Mouse (Mus musculus): ENCODE measurements around the gene Gpc6. TPM values are rescaled to one million over a fixed set of nuclear protein-coding genes. Genes with fewer than 3 reads are reported as not detected.

Gpc6 gene
- polyA plus RNA-seq, 1 experiment from 2014 or later: 19.3 TPM

GRCm38 (mm10) chr14:117835506-117835905 is 910.4 kb downstream of the Gpc6 start:
- ATAC-seq: no peak

DNA sequence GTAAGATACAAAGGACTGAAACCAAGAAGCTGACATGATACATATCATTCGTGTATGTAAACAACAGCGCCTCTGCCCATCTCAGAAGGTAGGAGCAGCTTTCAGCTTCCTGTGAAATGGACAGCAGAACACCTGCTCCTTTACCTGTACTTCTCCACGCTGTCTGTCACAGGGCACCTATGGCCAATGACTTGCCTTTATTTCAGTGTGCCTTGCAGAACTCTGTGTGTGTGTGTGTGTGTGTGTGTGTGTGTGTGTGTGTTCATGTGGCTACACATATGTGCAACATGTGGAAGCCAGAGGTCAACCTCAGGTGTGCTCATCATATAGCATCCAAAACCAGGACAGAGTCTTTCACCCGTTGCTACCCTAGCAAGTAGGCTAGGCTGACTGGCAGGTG is 911.9 kb downstream of the Gpc6 start:
- no peaks in the 10 kb centered on the region for H3K27me3 ChIP-seq (replicated peaks; ENCODE audit: control insufficient read depth, insufficient read depth, low read length)
- H3K27ac ChIP-seq (ENCODE audit: low read depth, low read length): no peak overlapping the region
- no peaks in the 10 kb centered on the region for H3K36me3 ChIP-seq (ENCODE audit: control insufficient read depth, insufficient read depth, low read length)
- H3K9me3 ChIP-seq (ENCODE audit: control insufficient read depth, low read length): no peaks in the 10 kb centered on the region
- no peak for ATAC-seq
- 93% methylated on average over 4 of the region's 4 CpGs for WGBS
- no peaks in the 10 kb centered on the region for H3K4me1 ChIP-seq (ENCODE audit: control insufficient read depth, insufficient read depth, low read depth, low read length)
- no peak overlapping the region for H3K9ac ChIP-seq (ENCODE audit: low read depth, low read length)
- no peak overlapping the region for H3K4me3 ChIP-seq (ENCODE audit: low read length)
- H3K4me2 ChIP-seq (ENCODE audit: low read length): no peak overlapping the region

More at GRCm38 (mm10) chr14:117835506-117835905, 910.4 kb downstream of the Gpc6 start:
- no peaks in the 10 kb centered on the region; the same call in none of the 2 replicates for H3K4me1 ChIP-seq (ENCODE audit: control insufficient read depth, insufficient read depth, low read depth, low read length)
- H3K36me3 ChIP-seq (ENCODE audit: control insufficient read depth, insufficient read depth, low read length): no peaks in the 10 kb centered on the region
- 91% methylated on average over 6 of the region's 6 CpGs for WGBS
- no peaks in the 10 kb centered on the region for H3K9me3 ChIP-seq (ENCODE audit: control insufficient read depth, low read length)
- H3K4me2 ChIP-seq (ENCODE audit: low read length): no peak overlapping the region
- no peak overlapping the region for H3K9ac ChIP-seq (ENCODE audit: low read depth, low read length)
- no peak overlapping the region for H3K27ac ChIP-seq (ENCODE audit: low read depth, low read length)
- no peak overlapping the region for H3K4me3 ChIP-seq (ENCODE audit: low read length)
- no peaks in the 10 kb centered on the region for H3K27me3 ChIP-seq (replicated peaks; ENCODE audit: control insufficient read depth, insufficient read depth, low read length)

GRCm38 (mm10) chr14:117837715-117838114 is 912.6 kb downstream of the Gpc6 start:
- Histone ChIP-seq H3K4me3 (ENCODE audit: low read length) (no peak overlapping the region), H3K9ac (ENCODE audit: low read depth, low read length) (no peak overlapping the region), H3K9me3 (ENCODE audit: control insufficient read depth, low read length) (no peaks in the 10 kb centered on the region), H3K36me3 (ENCODE audit: control insufficient read depth, insufficient read depth, low read length) (no peaks in the 10 kb centered on the region), H3K27ac (ENCODE audit: low read depth, low read length) (no peak overlapping the region), H3K27me3 (replicated peaks; ENCODE audit: control insufficient read depth, insufficient read depth, low read length) (no peaks in the 10 kb centered on the region), H3K4me2 (ENCODE audit: low read length) (no peak overlapping the region), H3K4me1 (ENCODE audit: control insufficient read depth, insufficient read depth, low read depth, low read length) (no peaks in the 10 kb centered on the region)
- 50% methylated on average over 3 of the region's 3 CpGs for WGBS
- ATAC-seq: no peak

GRCm38 (mm10) chr14:117841211-117841610 is 916.1 kb downstream of the Gpc6 start:
- no peaks in the 10 kb centered on the region for H3K36me3 ChIP-seq (ENCODE audit: control insufficient read depth, insufficient read depth, low read length)
- no peak overlapping the region for H3K27ac ChIP-seq (ENCODE audit: low read depth, low read length)
- no peaks in the 10 kb centered on the region for H3K9me3 ChIP-seq (ENCODE audit: control insufficient read depth, low read length)
- H3K27me3 ChIP-seq (replicated peaks; ENCODE audit: control insufficient read depth, insufficient read depth, low read length): no peaks in the 10 kb centered on the region
- no peak overlapping the region for H3K9ac ChIP-seq (ENCODE audit: low read depth, low read length)
- ATAC-seq: no peak
- no peak overlapping the region for H3K4me3 ChIP-seq (ENCODE audit: low read length)
- no peaks in the 10 kb centered on the region for H3K4me1 ChIP-seq (ENCODE audit: control insufficient read depth, insufficient read depth, low read depth, low read length)
- H3K4me2 ChIP-seq (ENCODE audit: low read length): no peak overlapping the region
- WGBS: 57% methylated on average over 4 of the region's 4 CpGs

- 44% methylated on average over 14 of the region's 14 CpGs for WGBS
- no peaks in the 10 kb centered on the region for H3K36me3 ChIP-seq (ENCODE audit: control insufficient read depth, insufficient read depth, low read length)
- H3K27me3 ChIP-seq (replicated peaks; ENCODE audit: control insufficient read depth, insufficient read depth, low read length): no peaks in the 10 kb centered on the region
- peak; percentile 71 for ATAC-seq
- H3K4me3 ChIP-seq (ENCODE audit: low read length): no peak overlapping the region
- no peaks in the 10 kb centered on the region for H3K9me3 ChIP-seq (ENCODE audit: control insufficient read depth, low read length)
- no peak overlapping the region for H3K9ac ChIP-seq (ENCODE audit: low read depth, low read length)
- H3K27ac ChIP-seq (ENCODE audit: low read depth, low read length): no peak overlapping the region
- H3K4me1 ChIP-seq (ENCODE audit: control insufficient read depth, insufficient read depth, low read depth, low read length): no peaks in the 10 kb centered on the region
- H3K4me2 ChIP-seq (ENCODE audit: low read length): no peak overlapping the region
These were observed 916.9 kb downstream of the Gpc6 start for GRCm38 (mm10) chr14:117841797-117842553.

- no peak overlapping the region for H3K9ac ChIP-seq (ENCODE audit: low read depth, low read length)
- H3K27me3 ChIP-seq (replicated peaks; ENCODE audit: control insufficient read depth, insufficient read depth, low read length): no peaks in the 10 kb centered on the region
- ATAC-seq: no peak
- H3K4me2 ChIP-seq (ENCODE audit: low read length): no peak overlapping the region
- no peak overlapping the region for H3K4me3 ChIP-seq (ENCODE audit: low read length)
- no peaks in the 10 kb centered on the region for H3K9me3 ChIP-seq (ENCODE audit: control insufficient read depth, low read length)
- H3K27ac ChIP-seq (ENCODE audit: low read depth, low read length): no peak overlapping the region
- 85% methylated on average over 11 of the region's 11 CpGs for WGBS
- no peaks in the 10 kb centered on the region for H3K4me1 ChIP-seq (ENCODE audit: control insufficient read depth, insufficient read depth, low read depth, low read length)
- H3K36me3 ChIP-seq (ENCODE audit: control insufficient read depth, insufficient read depth, low read length): no peaks in the 10 kb centered on the region
These were observed 924.7 kb downstream of the Gpc6 start for GRCm38 (mm10) chr14:117849591-117850505.

GRCm38 (mm10) chr14:117852266-117852665 is 927.2 kb downstream of the Gpc6 start:
- no peaks in the 10 kb centered on the region for H3K36me3 ChIP-seq (ENCODE audit: control insufficient read depth, insufficient read depth, low read length)
- no peaks in the 10 kb centered on the region for H3K9me3 ChIP-seq (ENCODE audit: control insufficient read depth, low read length)
- no peak overlapping the region for H3K4me2 ChIP-seq (ENCODE audit: low read length)
- ATAC-seq: no peak
- 93% methylated on average over 3 of the region's 3 CpGs for WGBS
- no peak overlapping the region for H3K27ac ChIP-seq (ENCODE audit: low read depth, low read length)
- H3K9ac ChIP-seq (ENCODE audit: low read depth, low read length): no peak overlapping the region
- no peaks in the 10 kb centered on the region for H3K27me3 ChIP-seq (replicated peaks; ENCODE audit: control insufficient read depth, insufficient read depth, low read length)
- H3K4me3 ChIP-seq (ENCODE audit: low read length): no peak overlapping the region
- H3K4me1 ChIP-seq (ENCODE audit: control insufficient read depth, insufficient read depth, low read depth, low read length): no peaks in the 10 kb centered on the region

GRCm38 (mm10) chr14:117852842-117853241 is 927.7 kb downstream of the Gpc6 start:
- no peak overlapping the region for H3K27ac ChIP-seq (ENCODE audit: low read depth, low read length)
- no peaks in the 10 kb centered on the region for H3K4me1 ChIP-seq (ENCODE audit: control insufficient read depth, insufficient read depth, low read depth, low read length)
- H3K36me3 ChIP-seq (ENCODE audit: control insufficient read depth, insufficient read depth, low read length): no peaks in the 10 kb centered on the region
- WGBS: 85% methylated on average over 2 of the region's 2 CpGs
- no peak overlapping the region for H3K4me3 ChIP-seq (ENCODE audit: low read length)
- no peak overlapping the region for H3K9ac ChIP-seq (ENCODE audit: low read depth, low read length)
- no peaks in the 10 kb centered on the region for H3K27me3 ChIP-seq (replicated peaks; ENCODE audit: control insufficient read depth, insufficient read depth, low read length)
- no peaks in the 10 kb centered on the region for H3K9me3 ChIP-seq (ENCODE audit: control insufficient read depth, low read length)
- no peak for ATAC-seq
- H3K4me2 ChIP-seq (ENCODE audit: low read length): no peak overlapping the region

- Histone ChIP-seq H3K9me3 (ENCODE audit: control insufficient read depth, low read length) (no peaks in the 10 kb centered on the region), H3K27ac (ENCODE audit: low read depth, low read length) (no peak overlapping the region), H3K4me1 (ENCODE audit: control insufficient read depth, insufficient read depth, low read depth, low read length) (no peaks in the 10 kb centered on the region), H3K36me3 (ENCODE audit: control insufficient read depth, insufficient read depth, low read length) (no peaks in the 10 kb centered on the region), H3K4me3 (ENCODE audit: low read length) (no peak overlapping the region), H3K27me3 (replicated peaks; ENCODE audit: control insufficient read depth, insufficient read depth, low read length) (no peaks in the 10 kb centered on the region), H3K9ac (ENCODE audit: low read depth, low read length) (no peak overlapping the region), H3K4me2 (ENCODE audit: low read length) (no peak overlapping the region)
- no peak for ATAC-seq
- WGBS: 75% methylated on average over 5 of the region's 5 CpGs
These were observed 929.4 kb downstream of the Gpc6 start for GRCm38 (mm10) chr14:117854498-117854897.
